Mouse (Mus musculus) liver, embryonic 16.5 days (tissue): ENCODE data around the gene Sap30. TPM values are rescaled to one million over a fixed set of nuclear protein-coding genes. Genes with fewer than 3 reads are reported as not detected.

Experiments used
- ATAC-seq: fragments of 200-750 bp; cut with Nextera tagmentation; 2 replicates; pipeline ENCODE4 v1.8.0; 2017; ENCODE audit warnings: low read depth, mild to moderate bottlenecking, moderate number of reproducible peaks, moderate library complexity
- H3K27ac ChIP-seq: fragments of 300-500 bp; sonication (generic); 2 replicates; pipeline ENCODE4 v1.5.1; 2014; ENCODE audit warnings: mild to moderate bottlenecking, low read length
- H3K27me3 ChIP-seq: fragments of 300-500 bp; sonication (generic); 2 replicates; pipeline ENCODE4 v1.6.1; 2014; ENCODE audit warnings: low read depth, low read length, mixed read lengths; ENCODE audit not compliant: control insufficient read depth, insufficient read depth
- H3K36me3 ChIP-seq: fragments of 300-500 bp; sonication (generic); 2 replicates; pipeline ENCODE4 v1.6.1; 2014; ENCODE audit warnings: mild to moderate bottlenecking; ENCODE audit not compliant: control insufficient read depth, insufficient read depth
- H3K4me1 ChIP-seq: fragments of 300-500 bp; sonication (generic); 2 replicates; pipeline ENCODE4 v1.6.1; 2014; ENCODE audit warnings: low read depth, low read length, mixed read lengths; ENCODE audit not compliant: control insufficient read depth
- H3K4me2 ChIP-seq: fragments of 300-500 bp; sonication (generic); 2 replicates; pipeline ENCODE4 v1.6.1; 2014; ENCODE audit warnings: low read depth, low read length, mixed read lengths
- H3K4me3 ChIP-seq: fragments of 300-500 bp; sonication (generic); 2 replicates; pipeline ENCODE4 v1.5.1; 2014; ENCODE audit warnings: low read depth, mild to moderate bottlenecking, low read length
- H3K9ac ChIP-seq: fragments of 300-500 bp; sonication (generic); 2 replicates; pipeline ENCODE4 v1.6.1; 2014; ENCODE audit warnings: low read depth, low read length
- H3K9me3 ChIP-seq: fragments of 300-500 bp; sonication (generic); replicated peaks from 2 replicates; pipeline ENCODE4 v1.6.1; 2016; ENCODE audit warnings: low read length; ENCODE audit not compliant: control insufficient read depth
- WGBS: fragments of 180-500 bp; shearing (Covaris S2); extraction: QIAGEN DNeasy Blood & Tissue Kit; methylation state at CpG from one replicate; pipeline ENCODE4 v1.1.7; 2014; ENCODE audit not compliant: insufficient replicate concordance; 5-methylcytosine and 5-hydroxymethylcytosine counted together
- polyA plus RNA-seq: library from polyadenylated mRNA; unstranded; fragments of >200 nt; fragmentation: Nextera tagmentation; extraction: Ambion mirVana; gene quantifications from 2 replicates; pipeline ENCODE4 v1.2.1, GENCODE M21; 2015

Gene Sap30
- polyA plus RNA-seq, 1 experiment from 2014 or later, result 9.6 TPM

DNA sequence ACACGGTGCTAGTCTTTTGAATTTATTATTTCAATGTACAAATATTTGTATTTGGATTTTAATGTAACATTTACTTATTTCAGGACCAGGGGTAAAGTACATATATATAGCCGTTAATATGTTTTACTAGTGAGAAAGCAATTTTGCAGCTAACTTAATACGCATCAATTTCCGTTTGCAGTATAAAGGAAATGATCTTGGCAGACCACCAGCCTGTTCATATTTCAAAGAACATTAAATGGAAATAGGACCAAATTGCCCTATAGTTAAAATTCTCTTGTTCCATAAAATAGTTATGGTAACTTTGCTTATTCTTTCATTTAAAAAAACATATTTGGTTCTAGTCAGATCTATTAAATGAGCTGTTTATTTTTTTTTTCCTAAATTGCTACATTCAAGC is 46.5 kb downstream of the Sap30 start:
- Histone ChIP-seq H3K4me2 (no peak overlapping the region), H3K4me1 (no peaks in the 10 kb centered on the region), H3K9me3 (no peaks in the 10 kb centered on the region), H3K27ac (no peak overlapping the region), H3K9ac (no peak overlapping the region), H3K36me3 (no peaks in the 10 kb centered on the region), H3K27me3 (no peaks in the 10 kb centered on the region), H3K4me3 (no peak overlapping the region)
- no peak for ATAC-seq
- 76% methylated on average over 4 of the region's 4 CpGs for WGBS

DNA sequence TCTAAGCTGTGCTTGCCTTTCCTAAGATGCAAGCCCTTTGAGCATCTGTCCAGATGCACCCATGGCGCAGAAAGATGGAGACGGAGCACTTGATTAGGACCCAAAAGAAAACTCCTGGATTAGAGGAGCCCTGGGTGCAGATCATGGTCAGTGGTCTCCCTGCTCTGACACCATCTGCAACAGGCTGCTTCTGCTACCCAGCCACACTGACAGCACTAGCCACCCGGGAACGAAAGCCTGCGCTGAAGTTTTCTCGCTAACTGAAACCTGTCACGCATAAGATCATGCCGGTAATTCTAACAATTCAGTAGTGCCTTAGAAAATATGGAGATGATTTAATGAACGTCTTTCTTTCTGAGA is 51.2 kb downstream of the Sap30 start:
- ATAC-seq, result no peak
- H3K4me3 ChIP-seq, result no peak overlapping the region
- 76% methylated on average over 9 of the region's 9 CpGs for WGBS

DNA sequence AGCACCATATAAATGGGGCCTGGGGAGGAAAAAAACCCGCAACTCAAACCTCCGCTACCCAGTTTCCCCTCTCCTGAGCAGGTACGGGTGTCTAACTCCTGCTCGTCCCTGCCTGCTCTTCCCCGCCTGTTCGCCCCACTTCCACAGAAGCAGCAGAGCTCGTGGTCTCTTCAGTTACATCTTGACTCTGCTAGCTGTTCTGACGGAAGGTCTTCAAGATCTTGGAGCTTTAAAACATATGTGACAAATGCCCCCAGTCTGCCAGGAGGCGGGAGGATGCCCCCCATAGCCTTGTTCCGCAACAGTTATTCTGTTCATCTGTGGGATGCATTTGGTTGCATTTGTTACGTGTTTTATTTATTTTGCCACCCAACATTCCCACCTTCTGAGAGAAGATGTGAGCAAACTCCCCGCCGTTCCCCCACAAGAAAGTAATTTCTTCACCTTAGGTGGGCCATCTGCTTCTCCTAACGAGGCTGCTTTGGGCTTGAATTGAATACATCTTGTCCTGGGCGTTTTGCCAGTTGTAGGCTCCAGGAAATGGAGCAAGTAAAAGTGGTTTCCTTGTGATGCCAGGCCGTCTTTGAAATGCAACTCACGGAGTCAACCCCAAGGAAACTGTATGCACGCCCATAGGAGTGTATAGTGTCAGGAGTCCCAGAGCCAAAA is 51.8 kb downstream of the Sap30 start:
- no peaks in the 10 kb centered on the region for H3K4me1 ChIP-seq
- H3K27me3 ChIP-seq, result no peaks in the 10 kb centered on the region
- WGBS, result 55% methylated on average over 18 of the region's 18 CpGs
- H3K4me3 ChIP-seq, result no peak overlapping the region
- no peak overlapping the region for H3K4me2 ChIP-seq
- no peak overlapping the region for H3K9ac ChIP-seq
- H3K36me3 ChIP-seq, result no peaks in the 10 kb centered on the region
- H3K9me3 ChIP-seq, result no peaks in the 10 kb centered on the region
- no peak overlapping the region for H3K27ac ChIP-seq
- ATAC-seq, result no peak

More for the DNA sequence above, 51.2 kb downstream of the Sap30 start:
- H3K27me3 ChIP-seq, result no peaks in the 10 kb centered on the region
- no peak overlapping the region for H3K4me2 ChIP-seq
- no peak overlapping the region for H3K9ac ChIP-seq
- H3K4me1 ChIP-seq, result no peaks in the 10 kb centered on the region
- H3K9me3 ChIP-seq, result no peaks in the 10 kb centered on the region
- no peaks in the 10 kb centered on the region for H3K36me3 ChIP-seq
- no peak overlapping the region for H3K27ac ChIP-seq

DNA sequence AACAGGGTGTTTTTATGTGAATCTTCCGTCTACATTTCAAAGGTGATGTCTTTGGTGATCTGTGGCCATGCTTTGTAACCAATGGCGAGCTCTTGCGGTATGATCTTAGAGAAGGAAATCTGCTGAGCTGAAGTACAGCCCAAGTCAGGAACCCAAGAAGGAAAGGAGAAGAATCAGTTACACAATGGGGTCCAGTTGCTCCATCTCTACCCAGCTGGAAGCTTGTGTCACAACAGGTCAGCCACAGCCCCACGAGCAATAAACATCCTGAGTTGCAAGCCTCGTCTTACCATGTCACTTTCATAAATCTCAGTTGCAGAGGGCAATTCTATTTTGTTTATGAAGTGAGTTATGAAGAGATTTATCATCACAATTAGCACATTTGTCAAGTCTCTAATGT is 54.9 kb downstream of the Sap30 start:
- H3K27me3 ChIP-seq, result no peaks in the 10 kb centered on the region
- no peaks in the 10 kb centered on the region for H3K36me3 ChIP-seq
- 52% methylated on average over 5 of the region's 5 CpGs for WGBS
- H3K9ac ChIP-seq, result no peak overlapping the region
- no peaks in the 10 kb centered on the region for H3K9me3 ChIP-seq
- no peaks in the 10 kb centered on the region for H3K4me1 ChIP-seq
- no peak for ATAC-seq
- H3K27ac ChIP-seq, result no peak overlapping the region
- no peak overlapping the region for H3K4me2 ChIP-seq
- H3K4me3 ChIP-seq, result no peak overlapping the region

Other genes with a start within 250 kb of the Sap30 start
- gene Hand2, start 166.9 kb downstream of the Sap30 start, polyA plus RNA-seq, result 0.42 and 0.58 TPM in 2 replicates
- gene Scrg1, start 31.9 kb downstream of the Sap30 start, polyA plus RNA-seq, result 0.54 TPM in 1 of 2 replicates, not detected in the other
- 226 and 279 TPM in 2 replicates for gene Hmgb2, start 24.0 kb upstream of the Sap30 start, polyA plus RNA-seq
- gene Galnt7, start 165.2 kb upstream of the Sap30 start, polyA plus RNA-seq, result 3.5 and 3.7 TPM in 2 replicates